Mouse (Mus musculus) megakaryocyte, embryonic 14.5 days (primary cell): ENCODE measurements around the gene Ndufs2. TPM values are rescaled to one million over a fixed set of nuclear protein-coding genes. Genes with fewer than 3 reads are reported as not detected.

ENCODE experiments used
- H3K27me3 ChIP-seq: replicated peaks from 2 replicates; pipeline ENCODE3; 2012; ENCODE audit warnings: inconsistent platforms
- H3K36me3 ChIP-seq: replicated peaks from 2 replicates; pipeline ENCODE3; 2012; ENCODE audit warnings: low read length, inconsistent platforms, mixed read lengths
- H3K4me1 ChIP-seq: 2 replicates; pipeline ENCODE4 v1.6.1; 2012; ENCODE audit warnings: inconsistent platforms
- H3K4me3 ChIP-seq: replicated peaks from 2 replicates; pipeline ENCODE3; 2012; ENCODE audit warnings: moderate library complexity, mild to moderate bottlenecking, inconsistent platforms
- H3K9me3 ChIP-seq: 2 replicates; pipeline ENCODE4 v1.6.1; 2012; ENCODE audit warnings: inconsistent platforms
- FLI1 ChIP-seq: IDR thresholded peaks from 2 replicates; pipeline ENCODE4 v1.6.1; 2012; ENCODE audit warnings: low read length, inconsistent platforms, mixed read lengths
- GATA1 ChIP-seq: IDR thresholded peaks from 3 replicates; pipeline ENCODE4 v1.6.1; 2012; ENCODE audit warnings: mixed read lengths, low read length, inconsistent platforms, borderline replicate concordance
- polyA plus RNA-seq: library from polyadenylated mRNA; stranded (reverse); fragments of >175 nt; gene quantifications from 2 replicates; pipeline ENCODE4 v1.2.3, GENCODE M21; 2012; ENCODE audit warnings: low replicate concordance; ENCODE audit not compliant: insufficient read depth

The Ndufs2 gene
- polyA plus RNA-seq, 1 experiment = 49.7 TPM

DNA sequence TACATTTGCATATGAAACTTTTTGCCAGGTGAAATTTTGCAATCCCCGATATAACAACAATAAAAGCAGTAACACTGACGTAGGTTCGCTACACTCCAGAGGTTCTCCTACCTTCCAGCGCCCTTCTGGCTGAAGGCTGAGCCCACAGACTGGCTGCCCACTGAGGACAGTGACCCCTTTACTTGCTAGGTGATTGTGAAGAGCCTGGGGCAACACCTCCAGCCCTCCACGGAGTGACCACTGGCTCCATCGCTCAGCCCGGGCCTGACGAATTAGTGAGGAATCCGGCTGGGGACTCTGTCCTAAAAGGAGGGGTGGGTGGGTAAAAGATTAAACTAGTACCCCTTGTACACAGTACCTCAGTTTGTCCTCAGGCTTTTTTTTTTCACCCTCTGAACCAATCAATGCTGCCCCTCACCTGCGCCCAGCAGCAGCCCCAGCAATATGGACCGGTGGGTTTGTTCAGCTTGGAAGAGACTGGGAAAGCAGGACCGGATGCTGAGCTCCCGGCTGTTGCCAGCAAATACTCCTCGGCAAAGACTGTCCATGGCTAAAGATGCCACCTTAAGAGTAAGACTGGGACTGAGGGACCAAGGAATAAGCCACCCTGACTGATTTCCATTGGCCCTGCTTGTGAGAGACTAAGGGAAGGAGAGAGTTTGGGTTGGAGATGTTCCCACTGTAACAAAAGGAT is 28.0 kb upstream of the Ndufs2 start:
- Histone ChIP-seq H3K9me3 (no peaks in the 10 kb centered on the region), H3K36me3 (peaks cover 71% of the 10 kb centered on the region), H3K4me3 (no peak overlapping the region), H3K4me1 (peaks cover 29% of the 10 kb centered on the region), H3K27me3 (no peaks in the 10 kb centered on the region)
- no peak for TF ChIP-seq GATA1

DNA sequence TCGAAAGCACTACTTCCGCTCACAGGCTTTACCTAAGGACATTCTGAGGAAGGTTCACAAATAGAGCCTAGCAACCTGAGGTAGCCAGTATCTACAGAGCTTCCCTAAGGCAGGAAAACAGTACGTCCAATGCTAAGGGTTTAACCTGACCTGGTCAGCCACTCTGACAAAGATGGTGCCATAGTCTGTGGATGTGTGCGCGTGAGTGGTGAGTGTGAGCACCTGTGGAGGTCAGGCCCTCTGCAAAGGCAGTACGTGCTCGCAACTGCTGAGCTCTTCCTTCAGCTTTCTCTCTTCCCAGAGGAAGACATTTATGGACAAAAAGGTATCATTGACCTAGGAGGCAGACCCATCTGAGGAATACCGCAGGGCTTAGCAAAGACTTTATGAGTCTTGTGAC is 27.2 kb upstream of the Ndufs2 start:
- H3K9me3 ChIP-seq = no peaks in the 10 kb centered on the region
- TF ChIP-seq GATA1 = no peak
- TF ChIP-seq FLI1 = no peak
- peaks cover 72% of the 10 kb centered on the region for H3K36me3 ChIP-seq
- no peaks in the 10 kb centered on the region for H3K27me3 ChIP-seq
- no peak overlapping the region for H3K4me3 ChIP-seq
- peaks cover 24% of the 10 kb centered on the region for H3K4me1 ChIP-seq

DNA sequence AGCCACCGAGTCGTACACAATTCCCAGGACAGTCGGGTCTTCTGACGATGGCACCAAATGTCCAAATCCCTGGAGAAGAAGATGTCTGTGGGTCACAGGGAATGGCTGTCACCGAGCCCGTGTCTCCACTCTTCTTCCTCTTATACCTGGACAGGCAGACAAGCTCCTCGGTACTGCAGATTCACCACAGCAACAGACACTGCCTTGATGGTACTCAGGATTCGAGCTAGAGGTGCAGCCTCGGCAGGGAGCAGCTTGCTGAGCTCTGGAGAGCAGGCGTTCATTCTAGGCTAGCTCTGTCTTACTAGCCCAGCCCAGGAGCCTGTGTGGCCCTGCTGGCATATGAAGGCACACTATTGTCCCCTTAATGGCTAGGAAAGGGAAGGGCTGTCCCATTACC is 26.5 kb upstream of the Ndufs2 start:
- Histone ChIP-seq H3K4me3 (no peak overlapping the region), H3K36me3 (peaks cover 72% of the 10 kb centered on the region), H3K27me3 (no peaks in the 10 kb centered on the region), H3K4me1 (peaks cover 22% of the 10 kb centered on the region), H3K9me3 (no peaks in the 10 kb centered on the region)
- TF ChIP-seq FLI1 = no peak
- no peak for TF ChIP-seq GATA1

DNA sequence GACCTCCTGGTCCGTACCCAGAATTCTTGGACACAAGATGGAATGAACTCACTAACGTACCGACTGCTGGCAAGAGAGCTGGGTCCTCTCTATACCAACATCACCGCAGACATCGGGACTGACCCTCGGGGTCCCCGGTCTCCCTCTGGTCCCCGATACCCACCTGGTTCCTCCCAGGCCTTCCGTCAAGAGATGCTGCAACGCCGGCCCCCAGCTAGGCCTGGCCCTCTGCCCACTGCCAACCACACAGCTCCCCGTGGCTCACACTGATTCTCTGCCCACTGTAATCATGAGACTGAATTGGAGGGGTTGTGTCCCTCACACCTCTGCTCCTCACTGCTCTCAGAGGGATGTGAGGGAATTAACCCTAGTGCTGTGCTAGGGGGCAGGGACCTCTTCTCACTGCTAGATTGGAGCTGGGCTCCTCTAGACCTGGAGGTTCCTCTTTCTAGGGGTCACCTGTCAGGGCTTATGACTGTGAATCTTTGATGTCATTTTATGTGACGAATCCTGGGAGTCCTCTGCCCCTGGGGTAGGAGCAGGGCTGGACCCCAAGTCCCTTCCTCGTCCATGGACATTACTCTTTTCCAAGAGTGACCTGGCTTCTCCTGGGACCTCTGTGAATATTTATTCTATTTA is 25.0 kb upstream of the Ndufs2 start:
- TF ChIP-seq FLI1 (no peak), GATA1 (no peak)
- no peaks in the 10 kb centered on the region for H3K27me3 ChIP-seq
- H3K4me3 ChIP-seq = no peak overlapping the region
- H3K36me3 ChIP-seq = peaks cover 76% of the 10 kb centered on the region
- peaks cover 27% of the 10 kb centered on the region for H3K4me1 ChIP-seq
- H3K9me3 ChIP-seq = no peaks in the 10 kb centered on the region

DNA sequence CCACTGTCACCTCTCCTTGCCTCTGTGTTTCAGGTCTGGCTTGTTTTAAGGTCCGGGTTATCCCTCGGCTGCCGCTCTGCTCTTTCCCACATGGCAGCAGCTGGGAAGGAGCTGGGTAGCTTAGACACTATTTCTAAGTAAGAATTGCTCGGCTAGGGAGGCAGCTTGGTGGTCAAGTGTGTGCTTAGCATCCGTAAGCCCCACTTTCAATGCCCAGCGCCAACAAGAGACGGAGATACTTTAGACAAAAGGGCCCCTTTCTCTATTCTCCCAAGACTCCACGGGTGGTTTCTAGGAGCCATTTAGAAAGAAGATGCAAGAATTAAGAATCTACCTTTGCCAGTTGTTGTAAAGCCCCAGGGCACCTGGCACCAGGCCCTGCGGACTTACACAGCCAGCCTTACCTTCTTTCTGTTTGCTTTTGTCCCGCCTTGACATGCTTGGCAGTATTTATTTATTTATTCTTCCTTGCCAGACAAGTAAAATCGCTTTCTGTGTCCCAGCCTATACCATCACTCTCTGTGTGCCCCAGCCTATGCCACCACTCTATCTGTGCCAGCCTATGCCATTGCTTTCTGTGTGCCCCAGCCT is 24.1 kb upstream of the Ndufs2 start:
- peaks cover 30% of the 10 kb centered on the region for H3K4me1 ChIP-seq
- TF ChIP-seq GATA1 (no peak), FLI1 (no peak)
- no peaks in the 10 kb centered on the region for H3K27me3 ChIP-seq
- no peak overlapping the region for H3K4me3 ChIP-seq
- H3K9me3 ChIP-seq = no peaks in the 10 kb centered on the region
- peaks cover 76% of the 10 kb centered on the region for H3K36me3 ChIP-seq

DNA sequence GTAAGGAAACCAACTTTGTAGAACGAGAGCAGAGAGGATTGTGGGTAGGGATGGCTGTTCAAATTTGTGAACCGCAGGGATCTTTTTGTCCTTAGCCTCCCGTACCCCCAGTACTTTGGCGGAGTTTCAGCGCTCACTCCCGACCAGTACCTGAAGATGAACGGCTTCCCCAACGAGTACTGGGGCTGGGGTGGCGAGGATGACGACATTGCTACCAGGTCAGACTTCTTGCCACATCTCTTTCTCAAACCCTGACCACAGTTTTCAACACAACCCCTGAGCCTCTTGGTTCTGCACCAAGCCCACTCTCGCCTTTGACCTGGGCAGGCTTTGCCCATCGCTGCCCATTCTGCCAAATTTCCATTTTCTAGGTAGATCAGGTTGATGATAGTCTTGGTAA is 23.0 kb upstream of the Ndufs2 start:
- Histone ChIP-seq H3K36me3 (peaks cover 76% of the 10 kb centered on the region), H3K4me3 (no peak overlapping the region), H3K9me3 (no peaks in the 10 kb centered on the region), H3K27me3 (no peaks in the 10 kb centered on the region), H3K4me1 (peaks cover 30% of the 10 kb centered on the region)
- TF ChIP-seq FLI1 = no peak
- no peak for TF ChIP-seq GATA1

DNA sequence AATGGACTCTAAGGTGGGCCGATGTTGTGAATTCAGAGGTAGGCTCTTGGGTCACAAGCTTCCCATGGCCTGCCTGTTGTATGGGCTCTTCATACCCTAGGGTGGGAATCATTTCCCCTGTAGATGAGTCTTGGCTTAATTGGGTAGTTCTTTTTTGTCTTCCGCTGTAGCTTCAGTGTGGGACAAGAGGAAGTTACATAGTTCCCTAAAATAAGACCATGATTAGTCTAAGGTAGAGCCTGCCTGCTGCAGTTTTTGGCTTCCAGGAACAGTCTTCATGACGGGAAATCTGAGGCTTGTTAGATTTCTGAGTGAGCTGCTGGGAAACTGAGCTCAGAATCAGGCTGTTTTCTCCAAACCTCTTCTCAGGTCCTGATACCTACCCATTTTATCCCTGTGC is 20.9 kb upstream of the Ndufs2 start:
- Histone ChIP-seq H3K4me3 (no peak overlapping the region), H3K36me3 (peaks cover 55% of the 10 kb centered on the region), H3K9me3 (no peaks in the 10 kb centered on the region), H3K27me3 (no peaks in the 10 kb centered on the region), H3K4me1 (peaks cover 30% of the 10 kb centered on the region)
- TF ChIP-seq FLI1 (no peak), GATA1 (no peak)

DNA sequence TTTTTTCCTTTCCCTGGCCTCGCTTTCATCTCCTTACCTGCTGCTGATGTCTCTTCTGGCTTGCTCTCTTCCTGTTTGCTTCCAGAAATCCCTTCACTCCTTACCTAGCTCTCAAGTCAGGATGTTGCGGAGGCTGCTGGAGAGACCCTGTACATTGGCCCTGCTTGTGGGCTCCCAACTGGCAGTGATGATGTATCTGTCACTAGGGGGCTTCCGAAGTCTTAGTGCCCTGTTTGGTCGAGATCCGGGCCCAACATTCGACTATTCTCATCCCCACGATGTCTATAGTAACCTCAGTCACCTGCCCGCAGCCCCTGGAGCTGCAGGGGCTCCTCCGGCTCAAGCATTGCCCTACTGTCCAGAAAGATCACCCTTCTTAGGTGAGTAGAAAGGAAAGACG is 20.4 kb upstream of the Ndufs2 start:
- Histone ChIP-seq H3K36me3 (peaks cover 51% of the 10 kb centered on the region), H3K9me3 (no peaks in the 10 kb centered on the region), H3K27me3 (no peaks in the 10 kb centered on the region), H3K4me1 (peaks cover 31% of the 10 kb centered on the region), H3K4me3 (peak overlapping the region; percentile 68)
- TF ChIP-seq GATA1 (no peak), FLI1 (no peak)

DNA sequence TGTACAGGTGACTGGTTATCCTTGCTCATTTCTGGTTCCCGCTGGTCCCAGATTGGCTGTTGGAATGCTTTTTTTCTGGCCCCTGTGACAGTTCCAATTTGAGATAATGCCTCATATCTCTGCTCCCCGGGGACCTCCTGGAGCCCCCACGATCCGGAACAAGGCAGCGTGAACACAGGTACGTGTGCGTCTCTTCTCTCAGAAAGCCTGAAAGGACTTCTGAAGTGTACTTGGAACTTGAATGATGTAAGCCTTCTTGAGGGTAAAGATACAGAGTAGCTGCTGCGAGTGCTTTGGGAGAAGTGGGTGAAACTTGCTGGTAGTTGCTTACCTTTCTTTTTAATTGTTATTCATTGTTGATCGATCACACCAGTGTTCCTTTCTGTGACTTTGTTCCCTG is 20.0 kb upstream of the Ndufs2 start:
- Histone ChIP-seq H3K36me3 (peaks cover 46% of the 10 kb centered on the region), H3K9me3 (no peaks in the 10 kb centered on the region), H3K4me3 (peak overlapping the region; percentile 99), H3K4me1 (peaks cover 36% of the 10 kb centered on the region), H3K27me3 (no peaks in the 10 kb centered on the region)
- TF ChIP-seq FLI1 = no peak

DNA sequence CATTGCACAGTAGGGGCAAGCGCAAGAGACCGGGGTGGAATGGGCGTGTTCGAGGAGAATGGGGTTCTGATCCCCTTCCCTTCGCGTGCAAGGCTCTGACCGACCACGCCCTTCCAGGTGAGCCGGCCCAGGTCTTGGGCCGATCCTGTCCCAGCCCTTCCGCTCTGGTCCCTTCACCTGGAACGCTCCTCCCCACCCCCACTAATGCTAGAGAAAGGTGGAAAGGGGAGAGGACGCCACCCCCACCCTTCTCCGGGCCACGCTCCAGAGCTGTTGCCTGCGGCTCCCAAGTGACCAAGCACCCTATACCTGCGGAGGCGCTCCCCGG is 19.3 kb upstream of the Ndufs2 start:
- no peaks in the 10 kb centered on the region for H3K27me3 ChIP-seq
- H3K4me3 ChIP-seq = peak overlapping the region; percentile 99
- TF ChIP-seq GATA1 (no peak), FLI1 (no peak)
- no peaks in the 10 kb centered on the region for H3K9me3 ChIP-seq
- peaks cover 40% of the 10 kb centered on the region for H3K4me1 ChIP-seq
- peaks cover 40% of the 10 kb centered on the region for H3K36me3 ChIP-seq
